Mouse (Mus musculus): ENCODE data around the gene Xab2. TPM values are rescaled to one million over a fixed set of nuclear protein-coding genes. Genes with fewer than 3 reads are reported as not detected.

Gene Xab2
- polyA plus RNA-seq, 1 experiment from 2014 or later = 61.8 TPM

- Histone ChIP-seq H3K27ac (no peak overlapping the region), H3K4me1 (no peaks in the 10 kb centered on the region), H3K9me3 (no peaks in the 10 kb centered on the region), H3K4me2 (no peak overlapping the region), H3K9ac (no peak overlapping the region), H3K27me3 (no peaks in the 10 kb centered on the region), H3K4me3 (no peak overlapping the region), H3K36me3 (peaks cover 47% of the 10 kb centered on the region)
- no peak for ATAC-seq (ENCODE audit: borderline replicate concordance, extremely low read depth, low FRiP score, low TSS enrichment)
- 87% methylated on average over 7 of the region's 7 CpGs for WGBS
Measured at GRCm38 (mm10) chr8:3607822-3608221, 13.3 kb downstream of the Xab2 start.

GRCm38 (mm10) chr8:3606593-3606992 is 14.5 kb downstream of the Xab2 start:
- H3K4me1 ChIP-seq = no peaks in the 10 kb centered on the region
- no peaks in the 10 kb centered on the region for H3K9me3 ChIP-seq
- H3K27me3 ChIP-seq = no peaks in the 10 kb centered on the region
- peaks cover 35% of the 10 kb centered on the region for H3K36me3 ChIP-seq
- no peak overlapping the region for H3K27ac ChIP-seq
- no peak overlapping the region for H3K9ac ChIP-seq
- H3K4me3 ChIP-seq = no peak overlapping the region
- ATAC-seq (ENCODE audit: borderline replicate concordance, extremely low read depth, low FRiP score, low TSS enrichment) = no peak
- WGBS = 55% methylated on average over 16 of the region's 16 CpGs
- H3K4me2 ChIP-seq = no peak overlapping the region

- Histone ChIP-seq H3K36me3 (peaks cover 9% of the 10 kb centered on the region; the same call in 1 of the 2 replicates), H3K27ac (no peak overlapping the region)
Measured at GRCm38 (mm10) chr8:3603439-3603838, 17.7 kb downstream of the Xab2 start.

GRCm38 (mm10) chr8:3600401-3600800 is 20.7 kb downstream of the Xab2 start:
- Histone ChIP-seq H3K4me2 (no peak overlapping the region), H3K4me1 (no peaks in the 10 kb centered on the region), H3K36me3 (no peaks in the 10 kb centered on the region), H3K4me3 (no peak overlapping the region), H3K9ac (no peak overlapping the region), H3K27me3 (no peaks in the 10 kb centered on the region), H3K27ac (no peak overlapping the region), H3K9me3 (no peaks in the 10 kb centered on the region)
- WGBS = 66% methylated on average over 6 of the region's 6 CpGs
- peak; percentile 12; the same call in 1 of the 2 replicates for ATAC-seq (ENCODE audit: borderline replicate concordance, extremely low read depth, low FRiP score, low TSS enrichment)

More at GRCm38 (mm10) chr8:3603439-3603838, 17.7 kb downstream of the Xab2 start:
- H3K27me3 ChIP-seq = no peaks in the 10 kb centered on the region
- no peak overlapping the region for H3K9ac ChIP-seq
- no peaks in the 10 kb centered on the region for H3K4me1 ChIP-seq
- H3K4me2 ChIP-seq = no peak overlapping the region
- no peaks in the 10 kb centered on the region for H3K9me3 ChIP-seq
- H3K4me3 ChIP-seq = no peak overlapping the region
- WGBS = 61% methylated on average over 13 of the region's 13 CpGs
- no peak for ATAC-seq (ENCODE audit: borderline replicate concordance, extremely low read depth, low FRiP score, low TSS enrichment)

- Histone ChIP-seq H3K27me3 (no peaks in the 10 kb centered on the region), H3K27ac (no peak overlapping the region), H3K9ac (no peak overlapping the region), H3K4me2 (no peak overlapping the region), H3K4me1 (no peaks in the 10 kb centered on the region), H3K36me3 (no peaks in the 10 kb centered on the region), H3K9me3 (no peaks in the 10 kb centered on the region), H3K4me3 (no peak overlapping the region)
- 67% methylated on average over 1 of the region's 1 CpGs for whole genome bisulfite sequencing
- ATAC-seq (ENCODE audit: borderline replicate concordance, extremely low read depth, low FRiP score, low TSS enrichment) = no peak
Measured at GRCm38 (mm10) chr8:3599219-3599618, 21.9 kb downstream of the Xab2 start.

GRCm38 (mm10) chr8:3598054-3598453 is 23.1 kb downstream of the Xab2 start:
- H3K27me3 ChIP-seq = no peaks in the 10 kb centered on the region
- H3K9me3 ChIP-seq = no peaks in the 10 kb centered on the region
- no peak overlapping the region for H3K4me3 ChIP-seq
- no peak overlapping the region for H3K9ac ChIP-seq
- no peaks in the 10 kb centered on the region for H3K36me3 ChIP-seq
- H3K27ac ChIP-seq = no peak overlapping the region
- no peak for ATAC-seq (ENCODE audit: borderline replicate concordance, extremely low read depth, low FRiP score, low TSS enrichment)
- H3K4me1 ChIP-seq = no peaks in the 10 kb centered on the region
- H3K4me2 ChIP-seq = no peak overlapping the region
- 59% methylated on average over 3 of the region's 3 CpGs for WGBS

- no peak overlapping the region for H3K9ac ChIP-seq
- H3K4me3 ChIP-seq = no peak overlapping the region
- whole genome bisulfite sequencing = 66% methylated on average over 2 of the region's 2 CpGs
- no peaks in the 10 kb centered on the region for H3K27me3 ChIP-seq
- H3K9me3 ChIP-seq = no peaks in the 10 kb centered on the region
- no peaks in the 10 kb centered on the region for H3K4me1 ChIP-seq
- ATAC-seq (ENCODE audit: borderline replicate concordance, extremely low read depth, low FRiP score, low TSS enrichment) = no peak
- no peak overlapping the region for H3K27ac ChIP-seq
- H3K36me3 ChIP-seq = no peaks in the 10 kb centered on the region
- no peak overlapping the region for H3K4me2 ChIP-seq
Measured at GRCm38 (mm10) chr8:3594466-3594865, 26.6 kb downstream of the Xab2 start.

GRCm38 (mm10) chr8:3593470-3593869 is 27.6 kb downstream of the Xab2 start:
- Histone ChIP-seq H3K9me3 (no peaks in the 10 kb centered on the region), H3K9ac (no peak overlapping the region), H3K4me2 (no peak overlapping the region), H3K27me3 (peaks cover under 1% of the 10 kb centered on the region; the same call in 1 of the 2 replicates), H3K36me3 (no peaks in the 10 kb centered on the region), H3K27ac (no peak overlapping the region), H3K4me3 (no peak overlapping the region), H3K4me1 (no peaks in the 10 kb centered on the region)
- WGBS = 58% methylated on average over 3 of the region's 3 CpGs
- ATAC-seq (ENCODE audit: borderline replicate concordance, extremely low read depth, low FRiP score, low TSS enrichment) = no peak

- H3K4me2 ChIP-seq = peak overlapping the region; percentile 71
- H3K9me3 ChIP-seq = no peaks in the 10 kb centered on the region
- H3K4me1 ChIP-seq = 0 out of 2 replicates have a peak, but pooled peaks cover 7% of the 10 kb centered on the region
- H3K27ac ChIP-seq = peak overlapping the region; percentile 74
- WGBS = 3% methylated on average over 11 of the region's 11 CpGs
- H3K27me3 ChIP-seq = peaks cover 23% of the 10 kb centered on the region
- peak overlapping the region; percentile 47 for H3K9ac ChIP-seq
- H3K36me3 ChIP-seq = no peaks in the 10 kb centered on the region
- peak overlapping the region; percentile 55 for H3K4me3 ChIP-seq
- peak; percentile 36; the same call in 1 of the 2 replicates for ATAC-seq (ENCODE audit: borderline replicate concordance, extremely low read depth, low FRiP score, low TSS enrichment)
Measured at GRCm38 (mm10) chr8:3588258-3588633, 32.9 kb downstream of the Xab2 start.

- Histone ChIP-seq H3K4me3 (peak overlapping the region; percentile 55), H3K36me3 (no peaks in the 10 kb centered on the region), H3K27ac (peak overlapping the region; percentile 74), H3K4me2 (peak overlapping the region; percentile 71), H3K27me3 (peaks cover 23% of the 10 kb centered on the region), H3K4me1 (0 out of 2 replicates have a peak, but pooled peaks cover 7% of the 10 kb centered on the region), H3K9ac (peak overlapping the region; percentile 47), H3K9me3 (no peaks in the 10 kb centered on the region)
- ATAC-seq (ENCODE audit: borderline replicate concordance, extremely low read depth, low FRiP score, low TSS enrichment) = peak; percentile 72
- WGBS = 1% methylated on average over 77 of the region's 77 CpGs
Measured at GRCm38 (mm10) chr8:3587391-3588257, 33.5 kb downstream of the Xab2 start.

- Histone ChIP-seq H3K4me2 (peak within 1 kb of the TSS; percentile 71), H3K27ac (peak within 1 kb of the TSS; percentile 74)
- ATAC-seq (ENCODE audit: borderline replicate concordance, extremely low read depth, low FRiP score, low TSS enrichment) = no peak; the same call in 1 of the 2 replicates
Measured at GRCm38 (mm10) chr8:3586993-3587390, 34.1 kb downstream of the Xab2 start, which contains the start of gene Camsap3. Camsap3 (plus strand) TSS chr8:3587293.

GRCm38 (mm10) chr8:3586452-3586851 is 34.7 kb downstream of the Xab2 start:
- WGBS = 77% methylated on average over 2 of the region's 2 CpGs
- no peak for ATAC-seq (ENCODE audit: borderline replicate concordance, extremely low read depth, low FRiP score, low TSS enrichment)
- Histone ChIP-seq H3K4me1 (0 out of 2 replicates have a peak, but pooled peaks cover 7% of the 10 kb centered on the region), H3K36me3 (no peaks in the 10 kb centered on the region), H3K9ac (no peak overlapping the region), H3K27me3 (peaks cover 23% of the 10 kb centered on the region), H3K9me3 (no peaks in the 10 kb centered on the region), H3K4me2 (no peak overlapping the region), H3K27ac (no peak overlapping the region), H3K4me3 (no peak overlapping the region)

More at GRCm38 (mm10) chr8:3586993-3587390, 34.1 kb downstream of the Xab2 start, which contains the start of gene Camsap3:
- H3K36me3 ChIP-seq = no peaks in the 10 kb centered on the region
- peaks cover 23% of the 10 kb centered on the region for H3K27me3 ChIP-seq
- H3K9me3 ChIP-seq = no peaks in the 10 kb centered on the region
- WGBS = 3% methylated on average over 7 of the region's 7 CpGs
- 0 out of 2 replicates have a peak, but pooled peaks cover 7% of the 10 kb centered on the region for H3K4me1 ChIP-seq
- peak within 1 kb of the TSS; percentile 55 for H3K4me3 ChIP-seq
- peak within 1 kb of the TSS; percentile 47 for H3K9ac ChIP-seq

All from lung, embryonic 15.5 days (tissue).